Mouse (Mus musculus) stomach, embryonic 16.5 days (tissue): ENCODE data around the gene Cntn4. TPM values are rescaled to one million over a fixed set of nuclear protein-coding genes. Genes with fewer than 3 reads are reported as not detected.

Source experiments
- ATAC-seq: fragments of 200-750 bp; cut with Nextera tagmentation; 2 replicates; pipeline ENCODE4 v1.8.0; 2017; ENCODE audit warnings: moderate number of reproducible peaks, moderate TSS enrichment; ENCODE audit not compliant: insufficient read depth, low FRiP score
- H3K27ac ChIP-seq: fragments of 300-500 bp; sonication (generic); 2 replicates; pipeline ENCODE4 v1.5.1; 2014; ENCODE audit warnings: low read length
- H3K27me3 ChIP-seq: fragments of 300-500 bp; sonication (generic); 2 replicates; pipeline ENCODE4 v1.6.1; 2014; ENCODE audit warnings: low read length, control low read depth, mixed read lengths; ENCODE audit not compliant: control insufficient read depth, insufficient read depth
- H3K36me3 ChIP-seq: fragments of 300-500 bp; sonication (generic); 2 replicates; pipeline ENCODE4 v1.6.1; 2014; ENCODE audit warnings: low read length; ENCODE audit not compliant: control insufficient read depth, insufficient read depth
- H3K4me1 ChIP-seq: fragments of 300-500 bp; sonication (generic); 2 replicates; pipeline ENCODE4 v1.6.1; 2014; ENCODE audit warnings: low read length, control low read depth, mixed read lengths; ENCODE audit not compliant: control insufficient read depth, insufficient read depth
- H3K4me2 ChIP-seq: fragments of 300-500 bp; sonication (generic); 2 replicates; pipeline ENCODE4 v1.6.1; 2014; ENCODE audit warnings: low read depth, low read length, mixed read lengths
- H3K4me3 ChIP-seq: fragments of 300-500 bp; sonication (generic); replicated peaks from 2 replicates; pipeline ENCODE4 v1.5.1; 2014; ENCODE audit warnings: mild to moderate bottlenecking, low read length
- H3K9ac ChIP-seq: fragments of 300-500 bp; sonication (generic); 2 replicates; pipeline ENCODE4 v1.6.1; 2014; ENCODE audit warnings: low read length
- H3K9me3 ChIP-seq: fragments of 300-500 bp; sonication (generic); replicated peaks from 2 replicates; pipeline ENCODE4 v1.6.1; 2016; ENCODE audit warnings: low read length, control low read depth; ENCODE audit not compliant: control insufficient read depth
- WGBS: fragments of 180-500 bp; shearing (Covaris S2); extraction: QIAGEN DNeasy Blood & Tissue Kit; methylation state at CpG from one replicate; pipeline ENCODE4 v1.1.7; 2014; 5-methylcytosine and 5-hydroxymethylcytosine counted together
- polyA plus RNA-seq: library from polyadenylated mRNA; unstranded; fragments of >200 nt; fragmentation: Nextera tagmentation; extraction: Ambion mirVana; gene quantifications from 2 replicates; pipeline ENCODE4 v1.2.1, GENCODE M21; 2015

The Cntn4 gene
- polyA plus RNA-seq, 1 experiment from 2014 or later: 3.8 TPM

DNA sequence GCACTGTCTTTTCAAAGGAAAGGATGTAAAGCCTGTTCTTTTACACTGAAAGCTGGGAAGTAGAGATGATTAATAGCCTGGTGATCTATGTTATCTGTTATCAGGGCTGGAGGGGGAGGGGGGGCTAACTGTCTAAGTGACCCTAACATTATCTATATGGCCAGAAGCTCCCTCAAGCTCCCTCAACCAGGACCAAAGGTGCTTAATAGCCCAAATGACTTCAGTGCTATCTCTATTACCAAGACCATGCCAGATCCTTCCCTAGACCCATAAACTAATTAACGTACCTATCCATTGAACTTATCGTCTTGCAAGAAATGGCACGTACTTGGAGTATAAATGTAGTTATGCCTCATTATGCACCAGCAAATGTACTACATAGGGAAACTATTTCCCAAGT is 588.0 kb downstream of the Cntn4 start:
- Histone ChIP-seq H3K4me2 (no peak overlapping the region), H3K4me3 (no peak overlapping the region), H3K9ac (no peak overlapping the region), H3K27me3 (no peaks in the 10 kb centered on the region), H3K4me1 (no peaks in the 10 kb centered on the region), H3K27ac (no peak overlapping the region), H3K9me3 (no peaks in the 10 kb centered on the region), H3K36me3 (no peaks in the 10 kb centered on the region)
- ATAC-seq: no peak
- 60% methylated on average over 3 of the region's 3 CpGs for WGBS

DNA sequence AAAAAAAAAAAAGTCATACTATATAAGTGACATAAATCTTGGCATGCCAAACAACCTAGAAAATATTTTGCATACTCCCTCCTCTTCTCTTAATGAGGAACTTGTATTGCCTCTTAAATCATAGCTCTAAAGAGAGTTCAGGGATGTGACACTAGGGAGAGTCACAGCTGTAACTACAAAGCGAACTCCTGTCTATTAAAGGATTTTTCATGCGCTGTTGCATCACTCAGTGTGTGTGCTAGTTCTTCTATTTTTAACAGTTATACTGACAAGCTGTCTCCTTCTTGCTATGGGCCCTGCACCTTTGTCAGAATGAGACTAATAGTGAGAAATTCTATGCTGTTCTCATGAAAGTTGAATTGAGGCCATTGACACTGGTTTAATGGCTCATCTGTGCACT is 588.8 kb downstream of the Cntn4 start:
- no peaks in the 10 kb centered on the region for H3K9me3 ChIP-seq
- no peak overlapping the region for H3K4me3 ChIP-seq
- no peak for ATAC-seq
- H3K36me3 ChIP-seq: no peaks in the 10 kb centered on the region
- H3K27me3 ChIP-seq: no peaks in the 10 kb centered on the region
- H3K27ac ChIP-seq: no peak overlapping the region
- no peak overlapping the region for H3K9ac ChIP-seq
- H3K4me1 ChIP-seq: no peaks in the 10 kb centered on the region
- H3K4me2 ChIP-seq: no peak overlapping the region
- 86% methylated on average over 2 of the region's 2 CpGs for WGBS

GRCm38 (mm10) chr6:106268723-106269122 is 591.3 kb downstream of the Cntn4 start:
- Histone ChIP-seq H3K4me3 (no peak overlapping the region), H3K27ac (no peak overlapping the region), H3K4me2 (no peak overlapping the region), H3K4me1 (no peaks in the 10 kb centered on the region), H3K36me3 (no peaks in the 10 kb centered on the region), H3K27me3 (no peaks in the 10 kb centered on the region), H3K9me3 (no peaks in the 10 kb centered on the region), H3K9ac (no peak overlapping the region)
- ATAC-seq: no peak
- WGBS: 54% methylated on average over 4 of the region's 4 CpGs

DNA sequence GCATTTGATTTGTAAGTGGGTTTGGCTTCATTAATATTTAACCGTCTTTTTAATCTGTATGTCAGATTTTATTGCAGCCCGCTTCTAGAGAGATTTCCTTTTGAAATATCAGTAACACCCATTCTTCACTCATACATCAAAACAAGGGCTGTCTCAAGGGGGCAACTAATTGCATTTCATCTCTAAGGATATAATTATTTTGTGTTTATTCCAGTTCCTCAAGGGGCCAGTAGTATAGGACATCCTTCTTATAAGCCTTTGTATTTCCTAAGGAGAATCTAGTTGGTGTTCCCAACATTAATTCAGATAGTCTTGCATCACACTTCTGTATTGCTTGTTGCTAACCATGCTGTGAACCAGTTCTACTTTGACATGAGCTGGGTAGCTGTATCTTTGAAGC is 599.7 kb downstream of the Cntn4 start:
- Histone ChIP-seq H3K27ac (no peak overlapping the region), H3K36me3 (no peaks in the 10 kb centered on the region), H3K9ac (no peak overlapping the region), H3K9me3 (no peaks in the 10 kb centered on the region), H3K27me3 (no peaks in the 10 kb centered on the region), H3K4me3 (no peak overlapping the region), H3K4me2 (no peak overlapping the region), H3K4me1 (no peaks in the 10 kb centered on the region)
- WGBS: 56% methylated on average over 2 of the region's 2 CpGs
- no peak for ATAC-seq

DNA sequence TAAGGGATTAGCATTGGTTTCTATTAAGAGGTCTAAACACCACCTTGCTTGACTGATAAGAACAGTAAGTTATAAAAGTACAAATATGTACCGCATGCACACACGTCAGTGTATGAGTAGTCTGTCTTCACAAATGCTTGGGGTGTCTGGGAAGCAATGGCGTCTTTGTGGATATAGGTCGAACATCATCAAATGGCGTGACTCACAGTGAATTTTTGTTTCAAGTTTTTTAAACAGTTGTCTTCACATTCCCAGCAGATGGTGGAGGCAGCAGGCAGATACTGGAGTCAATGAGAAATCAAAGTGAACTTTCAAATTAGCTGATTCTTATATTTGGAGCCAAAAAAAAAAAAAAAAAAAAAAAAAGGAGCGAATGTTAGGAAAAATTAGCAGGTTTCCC is 604.2 kb downstream of the Cntn4 start:
- 88% methylated on average over 6 of the region's 6 CpGs for WGBS
- H3K9ac ChIP-seq: no peak overlapping the region
- H3K4me1 ChIP-seq: no peaks in the 10 kb centered on the region
- H3K27ac ChIP-seq: no peak overlapping the region
- ATAC-seq: no peak
- H3K4me3 ChIP-seq: no peak overlapping the region
- H3K9me3 ChIP-seq: no peaks in the 10 kb centered on the region
- H3K36me3 ChIP-seq: no peaks in the 10 kb centered on the region
- H3K4me2 ChIP-seq: no peak overlapping the region
- no peaks in the 10 kb centered on the region for H3K27me3 ChIP-seq

DNA sequence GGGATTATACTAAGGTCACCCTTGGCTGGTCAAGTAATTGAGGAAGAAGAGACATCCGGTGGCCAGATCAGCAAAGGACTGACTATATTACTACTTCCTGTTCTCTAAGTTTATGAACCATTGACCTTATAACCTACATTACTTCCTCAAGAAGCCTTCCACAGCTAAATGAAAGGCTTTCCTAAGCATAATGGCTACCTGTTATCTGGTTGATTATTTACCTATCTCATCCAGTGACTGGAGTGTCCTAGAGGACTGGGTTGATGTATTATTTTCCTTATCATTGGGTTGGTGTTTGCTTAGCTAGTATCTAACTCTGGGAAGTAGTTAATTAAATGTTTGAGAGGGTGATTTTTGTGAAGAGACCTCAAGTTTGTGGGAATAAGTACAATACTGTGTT is 606.4 kb downstream of the Cntn4 start:
- no peak overlapping the region for H3K4me3 ChIP-seq
- no peak for ATAC-seq
- H3K36me3 ChIP-seq: no peaks in the 10 kb centered on the region
- no peaks in the 10 kb centered on the region for H3K4me1 ChIP-seq
- H3K9ac ChIP-seq: no peak overlapping the region
- H3K27ac ChIP-seq: no peak overlapping the region
- WGBS: 23% methylated on average over 1 of the region's 1 CpGs
- no peaks in the 10 kb centered on the region for H3K27me3 ChIP-seq
- H3K9me3 ChIP-seq: no peaks in the 10 kb centered on the region
- H3K4me2 ChIP-seq: no peak overlapping the region

DNA sequence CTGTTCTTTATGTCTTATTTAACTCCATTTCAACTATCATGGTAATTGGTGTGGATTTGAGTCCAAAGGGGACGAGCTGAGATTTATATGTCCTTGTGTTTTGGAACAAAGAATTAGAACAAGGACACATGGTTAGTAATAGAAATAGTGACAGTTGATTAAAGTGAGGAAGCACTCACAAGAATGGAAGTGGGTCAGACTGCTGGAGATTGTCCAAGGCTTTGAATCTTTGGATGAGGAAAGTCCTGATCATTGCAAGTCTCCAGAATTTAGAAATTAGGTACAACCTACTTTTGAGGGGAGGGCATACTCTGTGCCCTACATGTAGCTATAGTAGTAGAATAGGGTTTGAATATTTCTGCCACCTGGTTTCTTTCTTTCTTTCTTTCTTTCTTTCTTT is 622.0 kb downstream of the Cntn4 start:
- Histone ChIP-seq H3K9ac (no peak overlapping the region), H3K36me3 (no peaks in the 10 kb centered on the region), H3K4me2 (no peak overlapping the region), H3K4me1 (no peaks in the 10 kb centered on the region), H3K27ac (no peak overlapping the region), H3K27me3 (no peaks in the 10 kb centered on the region), H3K9me3 (no peaks in the 10 kb centered on the region), H3K4me3 (no peak overlapping the region)
- ATAC-seq: no peak
- 74% methylated on average over 1 of the region's 1 CpGs for WGBS

- Histone ChIP-seq H3K4me1 (no peaks in the 10 kb centered on the region), H3K9me3 (no peaks in the 10 kb centered on the region), H3K27ac (no peak overlapping the region), H3K4me2 (no peak overlapping the region), H3K4me3 (no peak overlapping the region), H3K27me3 (no peaks in the 10 kb centered on the region), H3K9ac (no peak overlapping the region), H3K36me3 (no peaks in the 10 kb centered on the region)
- no peak for ATAC-seq
- WGBS: 59% methylated on average over 3 of the region's 3 CpGs
These were observed 622.7 kb downstream of the Cntn4 start for GRCm38 (mm10) chr6:106300179-106300578.

- Histone ChIP-seq H3K27me3 (no peaks in the 10 kb centered on the region), H3K36me3 (no peaks in the 10 kb centered on the region), H3K4me2 (no peak overlapping the region), H3K4me1 (no peaks in the 10 kb centered on the region), H3K27ac (no peak overlapping the region), H3K9ac (no peak overlapping the region), H3K9me3 (no peaks in the 10 kb centered on the region), H3K4me3 (no peak overlapping the region)
- WGBS: 53% methylated on average over 4 of the region's 4 CpGs
- ATAC-seq: no peak
These were observed 625.0 kb downstream of the Cntn4 start for GRCm38 (mm10) chr6:106302435-106302834.

DNA sequence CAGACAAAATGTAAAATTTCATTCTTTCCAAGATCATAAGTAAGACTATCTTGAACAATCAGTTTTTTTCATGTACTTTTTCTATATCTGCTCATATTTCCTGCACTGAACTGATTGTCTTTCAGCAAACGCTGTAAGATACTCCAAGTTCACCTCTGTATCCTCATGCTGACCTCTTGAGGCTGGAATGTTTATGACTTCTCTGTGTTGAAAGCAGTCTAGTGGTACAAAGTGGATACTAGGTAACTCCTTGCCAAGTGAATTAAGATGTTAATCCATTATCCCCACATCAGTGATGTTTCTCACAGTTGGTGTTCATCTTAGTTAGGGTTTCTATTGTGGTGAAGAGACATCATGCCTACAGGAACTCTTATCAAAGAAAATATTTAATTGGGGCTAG is 651.5 kb downstream of the Cntn4 start:
- H3K27me3 ChIP-seq: no peaks in the 10 kb centered on the region

More for the DNA sequence above, 651.5 kb downstream of the Cntn4 start:
- no peaks in the 10 kb centered on the region for H3K9me3 ChIP-seq
- no peak overlapping the region for H3K4me2 ChIP-seq
- WGBS: 42% methylated on average over 1 of the region's 1 CpGs
- no peak for ATAC-seq
- H3K4me1 ChIP-seq: no peaks in the 10 kb centered on the region
- no peak overlapping the region for H3K27ac ChIP-seq
- H3K9ac ChIP-seq: no peak overlapping the region
- H3K4me3 ChIP-seq: no peak overlapping the region
- H3K36me3 ChIP-seq: no peaks in the 10 kb centered on the region
